Mouse (Mus musculus): ENCODE measurements around the gene Cdk18.
"Not testable (repeated sequence)": the region's sequence is repeated elsewhere in the genome, so short reads cannot be mapped to it uniquely, and the experiment has no call there.

Gene Cdk18

DNA sequence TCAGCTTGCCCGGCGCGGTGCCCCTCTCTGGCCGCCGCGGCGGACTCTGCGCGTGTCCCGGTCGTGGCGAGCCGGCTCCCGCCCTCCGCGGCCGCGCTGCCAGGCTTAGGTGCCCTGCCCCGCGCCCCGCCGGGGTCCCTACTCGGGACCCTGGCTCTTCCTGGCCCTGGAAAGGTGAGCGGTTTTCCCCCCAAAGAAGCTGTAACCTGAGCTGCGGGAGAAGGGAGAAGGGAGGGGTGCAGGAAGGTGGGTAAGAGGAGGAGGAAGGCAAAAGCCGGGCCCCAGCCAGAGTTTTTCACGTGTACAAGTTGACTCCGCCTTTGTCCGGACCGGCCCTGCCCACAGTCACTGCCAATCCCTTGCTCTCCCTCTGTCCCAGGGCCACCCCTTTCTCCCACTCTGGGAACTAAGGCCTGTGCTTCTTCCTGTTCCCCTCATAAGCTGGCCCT is at the start of gene Cdk18:
Gene Cdk18, minus strand, starts transcription at position 269 of the 449 bp plus-strand sequence.
- DNase-seq, result peak; percentile 91 to 96

DNA sequence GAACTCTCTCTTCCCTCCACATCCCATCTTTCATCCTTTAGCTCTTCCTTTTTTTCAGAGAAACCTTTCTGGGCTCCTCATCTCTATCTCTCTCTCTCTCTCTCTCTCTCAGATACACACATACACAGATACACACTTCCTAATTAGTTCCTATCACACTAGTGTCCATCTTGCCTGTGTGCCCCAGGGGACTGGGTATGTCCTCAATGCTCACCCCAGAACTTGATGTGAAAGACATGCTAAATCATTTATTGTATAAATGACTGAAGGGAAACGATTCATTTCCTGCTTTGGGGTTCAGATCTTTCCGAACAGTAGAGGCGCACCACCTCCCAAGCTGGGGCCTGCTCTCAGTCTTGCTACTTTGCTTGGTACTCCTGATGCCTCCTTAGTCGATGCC is 49.7 kb upstream of the Cdk18 start:
- no peak for DNase-seq

DNA sequence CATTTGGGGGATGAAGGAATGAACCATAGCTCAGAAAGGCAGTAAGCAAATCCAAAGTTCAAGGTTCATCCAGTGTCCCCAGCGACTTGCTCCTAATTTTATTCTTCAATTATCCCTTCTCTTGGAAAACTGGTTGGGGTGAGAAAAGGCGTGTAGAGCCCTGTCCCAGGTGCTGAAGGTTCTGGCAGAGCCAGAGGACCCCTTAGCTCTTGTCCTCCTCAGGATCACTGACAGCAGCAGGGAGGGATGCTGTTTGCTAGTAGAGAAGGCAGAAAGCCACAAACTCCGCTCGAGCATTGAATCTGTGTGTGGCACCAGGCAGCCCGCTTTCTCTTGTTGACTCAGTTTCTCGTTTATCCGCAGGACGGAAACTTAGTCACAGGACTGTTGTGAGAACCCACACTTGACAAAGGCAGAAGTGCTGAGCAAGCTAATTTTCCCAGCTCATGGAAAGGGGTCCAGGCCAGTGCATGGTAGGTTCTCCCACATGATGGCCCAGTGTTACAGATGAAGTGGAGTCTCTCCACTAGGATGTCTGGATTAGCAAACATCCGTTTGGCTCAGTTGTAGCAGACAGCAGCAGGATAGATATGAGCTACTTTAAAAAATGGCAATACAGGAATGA is 49.1 kb upstream of the Cdk18 start:
- DNase-seq, result peak in 1 of 2 experiments; percentile 21

DNA sequence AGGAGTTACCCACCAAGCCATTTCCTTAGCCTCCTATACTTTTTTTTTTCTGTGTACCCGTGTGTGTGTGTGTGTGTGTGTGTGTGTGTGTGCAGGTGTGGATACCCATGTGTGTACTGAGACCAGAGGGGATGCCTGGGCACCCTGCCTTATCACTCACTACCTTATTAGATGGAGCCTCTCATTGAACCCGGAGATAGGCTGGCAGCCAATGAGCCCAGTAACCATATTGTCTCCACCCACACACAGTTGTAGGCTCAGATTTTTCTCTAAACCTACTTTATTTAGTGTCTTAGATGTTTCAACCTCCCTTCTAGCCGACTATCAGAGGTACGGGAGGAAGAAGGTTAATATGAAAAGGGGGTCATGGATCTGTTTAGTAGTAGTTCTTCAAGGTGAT is 46.8 kb upstream of the Cdk18 start:
- no peak for DNase-seq

DNA sequence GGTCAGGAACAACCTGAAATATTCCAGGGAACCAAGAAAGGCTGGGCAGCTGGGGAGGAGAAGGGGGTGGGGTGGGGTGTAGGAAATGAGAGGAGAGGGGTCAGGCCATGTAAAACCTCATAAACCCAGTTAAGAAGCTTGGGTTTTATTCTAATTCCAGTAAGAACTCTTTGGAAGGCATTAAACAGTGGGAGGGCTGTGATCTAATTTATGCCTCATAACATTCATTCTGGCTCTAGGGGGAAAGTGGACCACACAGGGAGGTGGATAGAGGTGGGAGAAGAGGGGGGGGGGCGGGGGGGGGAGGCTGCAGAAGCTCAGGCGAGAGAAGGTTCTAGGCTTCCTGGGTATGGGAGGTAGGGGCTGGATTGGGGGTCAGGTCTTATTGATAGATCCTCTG is 32.1 kb upstream of the Cdk18 start:
- DNase-seq, result no peak

DNA sequence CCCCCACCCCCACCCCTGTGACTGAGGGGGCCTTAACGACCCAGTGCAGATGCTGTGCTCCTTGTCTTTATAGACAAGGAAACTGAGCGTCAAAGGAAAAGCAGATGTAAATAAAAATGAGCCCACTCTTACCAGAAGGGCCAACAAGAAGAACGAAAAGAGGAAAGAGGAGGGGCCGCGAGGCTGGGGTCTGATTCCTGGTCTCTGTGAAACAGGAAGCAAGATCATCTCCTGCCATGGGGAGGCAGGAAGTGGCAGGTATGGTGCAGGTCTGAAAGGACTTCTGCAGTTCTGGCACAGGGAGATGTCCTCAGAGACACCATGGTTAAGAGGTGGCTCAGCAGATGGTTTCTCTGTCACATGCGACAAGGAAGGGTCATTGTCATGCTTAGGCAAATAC is 31.2 kb upstream of the Cdk18 start:
- DNase-seq, result peak in 1 of 2 experiments; percentile 19

DNA sequence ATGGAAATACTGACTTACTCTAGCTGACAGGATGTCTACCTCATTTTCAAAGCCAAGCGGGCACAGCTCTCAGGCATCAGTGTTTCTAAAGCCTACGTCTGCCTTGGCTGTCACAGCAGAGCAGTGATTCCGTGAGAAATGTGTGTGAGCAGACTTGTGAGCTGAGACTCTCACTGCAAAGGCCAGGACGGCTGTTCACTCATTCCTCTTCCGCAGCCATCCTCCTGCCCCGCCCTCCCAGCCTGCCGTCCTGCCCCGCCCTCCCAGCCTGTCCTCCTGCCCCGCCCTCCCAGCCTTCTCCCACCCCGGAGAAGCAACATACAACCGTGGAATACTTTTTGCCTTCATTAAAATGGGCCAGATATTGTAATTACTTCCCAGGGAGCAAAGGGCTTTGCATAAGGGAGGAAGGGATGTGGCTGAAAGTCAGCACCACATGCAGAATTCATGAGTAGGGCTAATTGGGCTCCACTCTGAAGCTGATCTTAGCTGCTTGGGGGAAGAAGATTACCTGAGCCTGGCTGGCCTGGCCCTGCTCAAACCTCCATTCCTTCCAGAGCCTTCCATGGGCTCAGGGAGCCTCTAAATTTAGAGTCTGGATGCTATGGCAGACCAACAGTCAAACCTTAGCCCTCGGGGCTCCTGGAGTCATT is 28.8 kb upstream of the Cdk18 start:
- peak in 1 of 2 experiments; percentile 44 for DNase-seq

DNA sequence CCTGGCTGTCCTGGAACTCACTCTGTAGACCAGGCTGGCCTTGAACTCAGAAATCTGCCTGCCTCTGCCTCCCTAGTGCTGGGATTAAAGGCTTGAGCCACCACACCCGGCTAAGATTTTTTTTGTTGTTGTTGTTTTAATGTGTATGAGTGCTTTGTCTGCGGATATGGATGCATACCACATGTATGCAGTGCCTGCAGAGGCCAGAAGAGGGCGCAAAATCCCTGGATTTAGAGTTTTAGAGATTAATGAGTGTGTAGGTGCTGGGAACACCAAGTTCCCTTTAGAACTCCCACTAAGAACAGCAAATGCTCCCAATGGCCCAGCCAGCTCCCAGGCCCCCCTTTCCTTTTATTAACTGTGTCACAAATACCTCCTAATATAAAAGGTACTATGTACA is 26.4 kb upstream of the Cdk18 start:
- peak; percentile 16 to 46 for DNase-seq

DNA sequence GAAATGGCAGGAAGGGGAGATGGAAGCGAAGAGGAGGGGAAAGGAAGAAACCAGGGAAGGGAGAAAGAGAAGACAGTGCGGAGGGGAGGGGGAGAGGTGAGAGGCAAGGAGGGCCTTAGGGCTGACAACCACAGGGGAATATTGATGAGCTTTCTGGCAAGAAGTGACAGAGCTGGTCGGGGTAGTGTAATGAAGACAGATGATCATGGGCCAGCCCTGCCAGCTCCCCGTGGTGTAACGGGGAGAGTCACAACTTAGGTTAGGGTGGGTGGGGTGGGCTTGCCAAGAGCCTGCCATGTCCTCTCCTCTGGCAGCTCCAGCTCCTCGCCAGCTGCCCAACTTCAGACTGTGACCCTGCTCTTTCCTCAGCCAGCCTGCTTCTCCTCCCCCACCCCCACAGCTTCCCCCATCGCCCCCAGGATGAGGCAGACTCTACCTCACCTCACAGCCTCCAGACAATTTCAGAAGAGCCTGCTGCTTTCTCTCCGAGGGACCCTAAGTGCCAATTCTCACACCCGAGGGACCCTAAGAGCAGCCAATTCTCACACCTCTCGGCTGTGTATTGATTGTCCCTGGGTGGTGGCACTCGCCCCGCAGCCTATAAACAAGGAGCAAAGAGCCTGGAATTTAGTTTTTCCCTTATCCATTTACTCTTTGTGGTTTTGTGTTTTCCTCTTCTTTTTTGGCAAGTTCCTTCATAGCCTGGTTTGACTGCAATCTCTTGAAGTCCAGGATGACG is 25.5 kb upstream of the Cdk18 start:
- peak in 1 of 2 experiments; percentile 17 for DNase-seq

DNA sequence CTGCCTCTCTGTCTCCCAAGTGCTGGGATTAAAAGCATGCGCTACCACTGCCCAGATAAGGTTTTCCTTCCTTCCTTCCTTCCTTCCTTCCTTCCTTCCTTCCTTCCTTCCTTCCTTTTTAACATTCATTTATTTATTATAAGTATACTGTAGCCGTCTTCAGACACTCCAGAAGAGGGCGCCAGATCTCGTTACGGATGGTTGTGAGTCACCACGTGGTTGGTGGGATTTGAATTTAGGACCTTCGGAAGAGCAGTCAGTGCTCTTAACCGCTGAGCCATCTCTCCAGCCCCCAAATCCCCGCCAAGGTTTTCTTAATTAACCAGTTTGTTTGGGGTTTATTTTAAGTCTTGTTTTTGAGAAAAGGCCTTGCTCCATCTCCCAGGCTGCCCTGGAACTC is 23.1 kb upstream of the Cdk18 start:
- DNase-seq, result not testable (repeated sequence)

DNA sequence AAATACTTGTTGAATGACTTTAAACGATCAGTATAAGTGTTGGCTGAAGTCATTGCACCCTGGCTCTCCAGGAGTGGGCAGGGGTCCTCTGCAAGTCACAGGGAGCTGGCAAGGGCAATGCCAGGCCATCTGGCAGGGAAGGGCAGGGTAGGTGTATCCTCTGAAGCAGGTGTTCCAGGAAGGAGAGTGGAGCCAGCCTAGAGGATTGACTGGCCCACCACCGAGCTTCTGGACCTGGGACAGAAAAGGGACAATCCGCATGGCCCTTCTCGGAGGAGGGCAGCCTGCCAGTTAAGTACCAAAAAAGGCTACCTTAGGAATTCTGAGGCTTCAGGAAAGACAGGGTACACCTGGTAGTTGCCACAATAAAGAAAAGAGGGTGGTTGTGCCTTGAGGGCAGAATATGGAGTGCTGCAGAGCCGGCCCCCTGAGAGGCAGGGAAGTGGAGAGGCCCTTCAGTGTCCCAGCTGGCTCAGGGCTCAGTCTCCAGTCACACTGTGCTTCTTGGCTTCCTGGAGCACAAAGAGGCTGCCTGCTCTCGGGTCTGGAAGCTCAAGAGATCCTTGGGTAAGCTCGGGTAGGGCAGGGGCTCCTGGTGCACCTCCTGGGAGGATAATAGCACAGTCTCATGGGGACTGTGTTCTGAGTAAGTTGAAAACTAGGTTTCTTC is 21.9 kb upstream of the Cdk18 start:
- DNase-seq, result peak in 1 of 2 experiments; percentile 26

DNA sequence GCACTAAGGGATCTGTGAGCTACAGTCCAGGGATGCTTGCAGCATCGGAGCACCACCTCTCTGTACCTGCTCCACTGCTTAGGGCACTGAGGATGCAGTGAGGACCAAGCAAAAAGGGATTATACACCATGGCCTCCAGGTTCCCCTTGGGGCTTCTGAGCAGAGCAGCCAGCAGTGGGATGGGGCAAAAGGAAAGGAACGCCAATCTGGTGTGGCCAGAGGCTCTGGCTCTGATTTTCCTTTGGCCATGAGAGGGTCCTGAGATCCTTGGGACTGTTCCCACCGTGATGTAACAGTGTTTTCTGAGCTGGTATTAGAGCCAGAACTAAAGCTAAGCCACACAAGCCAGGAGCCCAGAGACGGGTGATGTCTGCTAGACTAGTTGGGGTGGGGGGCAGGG is 20.2 kb upstream of the Cdk18 start:
- peak in 1 of 2 experiments; percentile 25 for DNase-seq

DNA sequence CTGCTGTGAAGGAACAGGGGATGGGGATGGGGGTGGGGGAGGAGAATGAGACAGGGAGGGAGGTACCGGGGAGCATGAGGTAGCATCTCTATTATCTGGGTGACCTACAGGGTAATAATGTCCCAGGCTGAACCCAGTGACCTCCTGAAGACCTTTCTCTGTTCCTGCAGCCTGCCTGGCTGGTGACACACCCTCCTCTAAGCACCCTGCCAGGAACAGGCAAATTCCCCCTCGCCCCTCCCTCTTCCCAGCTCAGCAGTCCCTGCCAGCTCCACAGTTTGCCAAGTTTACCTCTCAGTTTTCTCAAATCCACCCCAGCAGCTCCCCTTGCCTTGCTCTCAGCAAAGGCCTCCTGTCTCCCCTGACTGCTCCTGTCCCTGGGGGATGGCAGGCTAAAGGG is 19.3 kb upstream of the Cdk18 start:
- DNase-seq, result peak; percentile 55 to 74

DNA sequence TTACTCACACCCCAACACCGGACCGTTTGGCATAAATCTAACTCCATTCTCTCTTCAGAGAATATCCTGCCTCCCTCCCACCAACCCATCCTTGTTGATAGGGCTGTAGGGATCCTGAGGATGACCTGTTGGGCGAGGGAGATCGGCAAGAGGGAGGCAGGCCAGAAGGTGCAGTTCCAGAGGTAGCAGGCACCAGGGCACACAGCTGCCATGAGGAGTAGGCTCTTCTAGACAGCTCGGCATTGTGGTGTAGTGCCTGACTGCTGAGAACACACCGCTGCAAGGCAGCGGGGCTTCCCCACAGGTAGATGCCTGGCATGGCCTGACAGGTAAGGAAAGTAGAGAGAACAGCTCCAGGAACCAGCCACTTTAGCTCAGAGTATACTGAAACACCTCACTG is 18.3 kb upstream of the Cdk18 start:
- DNase-seq, result no peak

DNA sequence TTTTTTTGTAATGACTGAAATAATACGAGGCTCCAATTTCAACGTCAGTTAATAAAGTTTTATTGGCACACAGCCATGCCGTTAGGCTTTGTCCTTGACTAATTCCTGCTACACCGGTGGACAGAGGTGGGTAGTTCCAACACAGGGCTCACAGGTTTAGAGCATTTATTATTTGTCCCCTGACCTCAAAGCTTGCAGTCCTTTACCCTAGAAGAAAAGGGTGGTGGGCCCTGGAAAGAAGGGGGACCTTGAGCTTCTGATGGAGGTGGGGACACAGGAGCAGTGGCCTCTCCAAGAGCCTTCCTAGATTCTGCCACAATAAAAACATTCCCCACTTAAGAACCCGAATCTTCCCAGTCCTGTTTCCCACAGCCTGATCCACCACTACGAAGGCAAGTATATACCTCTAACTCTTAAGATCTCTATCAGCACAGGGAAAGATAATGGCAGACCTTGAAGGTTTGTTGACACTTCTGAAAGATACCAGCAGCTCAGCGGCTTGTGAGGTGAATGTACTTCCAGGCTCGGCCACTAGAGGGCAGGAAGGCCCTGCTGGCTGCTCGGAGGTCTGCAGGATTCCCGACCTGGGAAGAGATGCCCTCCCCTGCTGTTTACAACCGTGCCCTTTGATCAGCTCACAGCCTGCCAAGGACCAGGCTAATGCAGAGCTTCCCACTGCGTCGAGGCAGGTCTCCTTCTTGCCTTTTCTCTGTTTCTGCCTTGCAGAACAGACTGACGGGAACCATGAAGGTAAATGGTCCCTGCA is 17.7 kb upstream of the Cdk18 start:
- DNase-seq, result peak; percentile 92 to 94

DNA sequence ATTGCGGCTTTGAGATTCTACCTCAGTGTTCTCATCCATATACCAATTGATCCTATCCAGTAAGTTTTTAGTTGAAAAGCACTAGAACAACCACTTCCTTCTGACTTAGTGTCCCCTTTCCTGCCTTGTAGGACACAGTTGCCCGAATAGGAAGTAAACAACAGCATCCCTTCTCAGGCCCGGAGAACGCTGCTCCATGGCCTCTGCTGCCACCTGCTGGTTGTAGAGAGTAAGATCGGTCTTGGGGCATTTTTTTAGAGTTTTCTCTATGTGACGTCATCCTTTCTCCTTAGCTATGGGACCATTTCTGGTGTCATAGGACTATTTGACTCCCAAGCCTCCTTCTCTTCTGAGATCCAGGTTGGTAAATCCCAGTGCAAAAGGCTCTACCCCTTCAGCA is 16.3 kb upstream of the Cdk18 start:
- peak; percentile 82 to 92 for DNase-seq

DNA sequence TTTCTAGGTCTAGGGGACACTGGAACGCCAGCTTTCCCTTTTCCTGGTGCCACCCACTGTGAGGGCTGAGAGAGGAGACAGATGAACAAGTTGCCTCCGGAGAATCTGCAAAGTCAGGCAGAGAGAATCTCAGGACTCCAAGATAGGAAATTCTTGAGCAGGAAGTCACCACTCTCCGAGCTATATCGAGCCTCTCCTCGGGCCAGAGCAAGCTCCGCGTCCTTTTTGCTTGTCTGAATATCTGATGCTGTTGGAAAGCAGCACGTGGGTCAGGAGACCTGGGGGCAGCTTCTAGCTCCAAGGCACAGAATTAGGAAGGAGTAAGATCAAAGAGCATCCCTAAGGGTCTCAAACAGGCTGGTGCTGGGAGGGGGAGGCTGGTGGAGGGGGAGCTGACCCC is 14.2 kb upstream of the Cdk18 start:
- peak in 1 of 2 experiments; percentile 30 for DNase-seq

DNA sequence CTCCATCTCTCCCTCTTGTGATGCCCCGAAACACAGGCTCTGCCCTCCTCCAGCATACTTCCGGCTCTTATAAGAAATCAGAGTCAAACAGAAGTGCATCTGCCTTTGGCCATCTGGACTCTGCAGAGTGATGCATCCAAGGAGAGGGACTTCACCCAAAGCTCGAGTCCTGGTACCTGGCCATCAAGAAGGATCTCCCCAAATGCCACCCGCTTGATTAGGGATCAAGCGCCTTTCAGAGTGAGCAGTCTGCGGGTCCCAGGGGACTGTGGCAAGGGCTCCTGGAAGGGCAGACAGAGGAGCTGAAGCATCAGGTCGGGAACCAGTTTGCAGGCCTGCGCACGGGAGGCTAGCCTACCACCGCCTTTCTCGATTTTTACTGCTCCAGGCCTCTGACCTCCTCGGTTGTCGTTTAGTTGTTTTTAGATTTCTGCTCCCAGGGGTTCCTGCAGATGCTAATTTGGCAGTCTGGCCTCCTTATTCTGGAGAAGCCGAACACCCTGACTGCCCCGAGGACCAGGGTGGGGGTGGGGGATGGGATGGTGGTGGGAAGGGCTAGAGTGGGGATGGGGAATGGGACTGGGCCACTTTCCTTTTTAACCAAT is 13.7 kb upstream of the Cdk18 start:
- peak in 1 of 2 experiments; percentile 29 for DNase-seq

DNA sequence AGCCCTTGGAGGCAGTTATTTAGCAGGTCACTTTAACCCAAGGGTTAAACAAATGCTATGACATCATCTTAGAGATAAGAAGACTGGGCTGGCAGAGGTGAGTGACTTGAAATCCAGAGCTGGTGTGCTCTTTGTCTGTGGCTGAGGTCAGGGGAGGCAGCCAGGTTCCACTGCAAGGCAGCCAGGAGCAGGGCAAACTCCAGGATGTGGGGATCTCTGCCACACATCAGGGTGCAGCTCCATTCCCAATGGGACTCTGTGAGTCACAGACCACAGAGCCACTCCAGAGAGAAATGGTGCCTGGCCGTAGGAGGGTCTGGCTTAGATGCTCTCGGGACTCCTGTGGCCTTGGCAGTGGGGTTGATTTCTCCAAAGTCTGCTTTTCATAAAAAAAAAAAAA is 12.4 kb upstream of the Cdk18 start:
- no peak for DNase-seq

DNA sequence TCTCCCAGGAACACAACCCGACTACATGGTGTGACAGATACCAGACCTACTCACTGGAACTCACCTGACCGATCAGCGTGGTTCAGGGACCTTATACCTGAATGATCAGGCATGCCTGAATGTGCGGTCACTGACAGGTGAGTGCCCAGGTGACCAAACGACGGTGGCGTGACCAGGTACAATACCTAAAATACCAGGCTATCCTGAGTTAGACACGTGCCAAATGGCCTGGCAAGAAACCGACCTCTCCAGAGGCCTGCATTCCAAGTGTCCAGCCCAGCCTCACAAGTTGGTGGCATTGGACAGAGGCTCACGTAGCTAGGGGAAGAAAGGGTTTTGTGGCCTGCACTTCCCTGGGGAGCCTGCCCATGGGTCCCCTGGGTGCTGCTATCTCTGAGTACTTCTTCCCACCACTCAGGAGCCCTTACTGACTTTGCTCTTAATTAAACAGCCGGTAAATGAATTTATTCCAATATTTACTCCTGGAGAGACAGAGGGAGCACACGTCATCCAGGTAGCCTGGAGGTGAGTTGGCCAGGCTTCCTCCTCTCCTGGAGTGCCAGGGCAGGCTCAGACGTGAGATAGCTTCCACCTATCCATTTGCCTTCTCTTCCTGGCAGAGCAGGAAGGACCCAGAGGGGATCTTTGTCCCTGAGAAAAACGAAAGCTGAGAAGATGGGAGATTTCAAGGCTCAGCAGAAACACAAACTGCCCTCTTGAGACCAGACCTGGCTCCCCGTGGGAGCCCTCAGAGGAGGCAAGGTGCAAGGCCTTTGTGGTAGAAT is 11.5 kb upstream of the Cdk18 start:
- DNase-seq, result peak; percentile 66 to 83

DNA sequence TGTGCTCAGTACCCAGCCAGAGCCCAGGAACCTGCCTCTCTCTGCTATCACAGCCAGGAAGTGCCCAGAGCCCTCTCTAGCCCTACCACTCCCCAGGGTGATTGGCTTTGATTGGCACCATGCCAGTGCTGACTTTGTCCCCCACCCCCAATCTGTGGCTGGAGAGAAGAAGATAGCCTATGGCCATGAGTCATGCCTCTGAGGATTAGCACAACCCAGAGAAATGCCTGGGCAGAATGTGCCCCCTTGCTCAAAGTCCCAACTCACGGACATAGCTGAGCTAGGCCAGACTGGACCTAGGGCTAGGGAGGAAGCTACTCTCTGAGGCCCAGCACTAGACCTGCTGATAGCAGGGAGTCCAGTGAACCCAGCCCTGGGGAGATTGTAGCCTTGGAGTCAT is 10.7 kb upstream of the Cdk18 start:
- peak; percentile 72 to 90 for DNase-seq
